Mouse (Mus musculus): ENCODE data around the gene Ntrk2.

The Ntrk2 gene

DNA sequence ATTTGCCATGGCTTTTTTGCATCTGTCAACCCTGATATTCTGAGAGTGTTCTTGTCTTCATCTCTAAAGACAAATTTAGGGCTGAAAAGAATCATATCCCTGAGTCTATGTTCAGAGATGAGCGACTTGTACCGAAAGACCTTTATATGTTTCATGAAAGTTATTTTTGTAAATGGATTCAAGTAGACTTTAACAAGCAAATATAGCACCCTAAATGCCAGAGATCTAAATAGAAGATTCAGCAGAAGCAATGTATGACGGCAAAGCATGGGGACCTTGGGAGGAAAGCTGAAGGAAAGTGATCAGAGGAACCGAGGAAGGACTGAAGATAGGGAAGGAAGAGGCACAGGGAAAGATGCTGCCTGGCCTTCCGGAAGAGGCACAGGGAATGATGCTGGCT, 303.7 kb downstream of the Ntrk2 start:
- no peaks in the 10 kb centered on the region for H3K36me3 ChIP-seq (ENCODE audit: insufficient read depth, low read length)
- no peak for TF ChIP-seq NANOG (IDR thresholded peaks at IDR 0.05; ENCODE audit: borderline replicate concordance, low read length)
- TF ChIP-seq POU5F1 (IDR thresholded peaks at IDR 0.05; ENCODE audit: borderline replicate concordance, low read length): no peak
- no peak for TF ChIP-seq CTCF (conservative IDR thresholded peaks at IDR 0.05; ENCODE audit: low read length)
- H3K4me1 ChIP-seq (replicated peaks; ENCODE audit: low read depth, low read length): peaks cover 3% of the 10 kb centered on the region
- H3K4me3 ChIP-seq (replicated peaks; ENCODE audit: low read length): no peak overlapping the region
- peaks cover 14% of the 10 kb centered on the region for H3K9me3 ChIP-seq (ENCODE audit: low read length)
- H3K27me3 ChIP-seq (ENCODE audit: insufficient read depth, low read length): no peaks in the 10 kb centered on the region

DNA sequence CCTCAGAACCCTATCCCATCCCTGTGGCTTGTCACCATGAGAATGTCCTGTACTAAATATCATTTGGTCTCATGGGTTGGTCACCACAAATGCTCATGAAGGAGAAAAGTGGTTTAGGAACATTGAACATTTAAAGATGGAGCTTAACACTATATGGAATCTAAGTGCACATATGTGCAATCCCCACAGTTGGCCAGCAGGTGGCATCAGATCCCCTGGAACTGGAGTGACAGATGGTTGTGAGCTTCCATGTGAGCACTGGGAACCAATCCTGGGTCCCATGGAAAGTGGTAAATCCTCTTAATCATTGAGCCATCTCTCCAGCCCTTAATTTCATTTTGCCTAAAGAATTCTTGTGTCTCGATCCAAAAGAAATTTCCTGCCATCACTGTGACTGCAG, 308.3 kb downstream of the Ntrk2 start:
- peaks cover 34% of the 10 kb centered on the region for H3K9me3 ChIP-seq (ENCODE audit: low read length)

DNA sequence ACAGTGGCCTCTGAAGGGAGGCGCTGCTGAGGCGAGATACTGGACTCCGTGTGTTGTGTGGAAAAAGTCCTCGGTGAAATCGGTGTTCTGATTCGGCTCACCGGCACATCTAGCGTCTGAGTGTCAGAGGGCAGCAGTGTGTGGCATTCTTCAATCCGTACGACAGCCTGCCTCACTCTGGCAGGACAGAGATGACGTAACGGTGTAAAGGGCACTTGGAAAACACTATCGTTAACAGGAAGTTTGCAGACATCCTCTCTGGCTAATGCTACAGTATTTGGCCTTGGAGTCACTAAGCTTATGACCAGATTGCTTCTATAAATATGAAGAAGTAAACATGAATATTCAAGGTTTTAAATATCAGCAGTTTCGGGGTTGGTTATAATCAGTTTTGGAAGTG, 309.2 kb downstream of the Ntrk2 start:
- no peak overlapping the region for H3K4me3 ChIP-seq (replicated peaks; ENCODE audit: low read length)
- H3K36me3 ChIP-seq (ENCODE audit: insufficient read depth, low read length): no peaks in the 10 kb centered on the region
- H3K4me1 ChIP-seq (replicated peaks; ENCODE audit: low read depth, low read length): peaks cover 3% of the 10 kb centered on the region; the same call in 1 of the 2 replicates
- TF ChIP-seq POU5F1 (IDR thresholded peaks at IDR 0.05; ENCODE audit: borderline replicate concordance, low read length): no peak
- no peak for TF ChIP-seq CTCF (conservative IDR thresholded peaks at IDR 0.05; ENCODE audit: low read length)
- TF ChIP-seq NANOG (IDR thresholded peaks at IDR 0.05; ENCODE audit: borderline replicate concordance, low read length): no peak
- H3K9me3 ChIP-seq (ENCODE audit: low read length): peaks cover 43% of the 10 kb centered on the region
- H3K27me3 ChIP-seq (ENCODE audit: insufficient read depth, low read length): no peaks in the 10 kb centered on the region

More for the DNA sequence above, 308.3 kb downstream of the Ntrk2 start:
- Histone ChIP-seq H3K27me3 (ENCODE audit: insufficient read depth, low read length) (no peaks in the 10 kb centered on the region), H3K4me3 (replicated peaks; ENCODE audit: low read length) (no peak overlapping the region), H3K4me1 (replicated peaks; ENCODE audit: low read depth, low read length) (peaks cover 3% of the 10 kb centered on the region; the same call in 1 of the 2 replicates), H3K36me3 (ENCODE audit: insufficient read depth, low read length) (no peaks in the 10 kb centered on the region)
- no peak for TF ChIP-seq NANOG (IDR thresholded peaks at IDR 0.05; ENCODE audit: borderline replicate concordance, low read length)
- no peak for TF ChIP-seq POU5F1 (IDR thresholded peaks at IDR 0.05; ENCODE audit: borderline replicate concordance, low read length)
- peak; percentile 42 for TF ChIP-seq CTCF (conservative IDR thresholded peaks at IDR 0.05; ENCODE audit: low read length)

DNA sequence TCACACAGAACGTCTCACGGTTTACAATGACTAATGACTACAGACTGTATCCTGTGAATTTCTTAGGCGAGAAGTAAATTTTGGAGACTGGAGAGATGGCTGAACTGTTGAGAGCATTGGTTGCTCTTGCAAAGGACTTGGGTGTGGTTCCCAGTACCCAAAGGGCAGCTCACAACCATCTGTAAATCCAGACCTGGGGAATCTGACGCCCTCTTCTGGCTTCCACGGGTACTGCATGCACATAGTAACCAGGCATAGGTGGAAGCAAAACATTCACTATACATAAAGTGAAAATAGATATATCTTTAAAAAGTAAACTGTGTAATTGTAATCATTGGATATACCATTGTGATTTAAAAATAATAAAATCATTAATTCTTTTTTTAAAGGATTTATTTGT, 310.9 kb downstream of the Ntrk2 start:
- no peaks in the 10 kb centered on the region for H3K27me3 ChIP-seq (ENCODE audit: insufficient read depth, low read length)
- peak; percentile 47 for TF ChIP-seq CTCF (conservative IDR thresholded peaks at IDR 0.05; ENCODE audit: low read length)
- no peak for TF ChIP-seq NANOG (IDR thresholded peaks at IDR 0.05; ENCODE audit: borderline replicate concordance, low read length)
- no peak for TF ChIP-seq POU5F1 (IDR thresholded peaks at IDR 0.05; ENCODE audit: borderline replicate concordance, low read length)
- H3K36me3 ChIP-seq (ENCODE audit: insufficient read depth, low read length): no peaks in the 10 kb centered on the region
- no peaks in the 10 kb centered on the region for H3K4me1 ChIP-seq (replicated peaks; ENCODE audit: low read depth, low read length)
- no peak overlapping the region for H3K4me3 ChIP-seq (replicated peaks; ENCODE audit: low read length)
- peaks cover 57% of the 10 kb centered on the region for H3K9me3 ChIP-seq (ENCODE audit: low read length)

DNA sequence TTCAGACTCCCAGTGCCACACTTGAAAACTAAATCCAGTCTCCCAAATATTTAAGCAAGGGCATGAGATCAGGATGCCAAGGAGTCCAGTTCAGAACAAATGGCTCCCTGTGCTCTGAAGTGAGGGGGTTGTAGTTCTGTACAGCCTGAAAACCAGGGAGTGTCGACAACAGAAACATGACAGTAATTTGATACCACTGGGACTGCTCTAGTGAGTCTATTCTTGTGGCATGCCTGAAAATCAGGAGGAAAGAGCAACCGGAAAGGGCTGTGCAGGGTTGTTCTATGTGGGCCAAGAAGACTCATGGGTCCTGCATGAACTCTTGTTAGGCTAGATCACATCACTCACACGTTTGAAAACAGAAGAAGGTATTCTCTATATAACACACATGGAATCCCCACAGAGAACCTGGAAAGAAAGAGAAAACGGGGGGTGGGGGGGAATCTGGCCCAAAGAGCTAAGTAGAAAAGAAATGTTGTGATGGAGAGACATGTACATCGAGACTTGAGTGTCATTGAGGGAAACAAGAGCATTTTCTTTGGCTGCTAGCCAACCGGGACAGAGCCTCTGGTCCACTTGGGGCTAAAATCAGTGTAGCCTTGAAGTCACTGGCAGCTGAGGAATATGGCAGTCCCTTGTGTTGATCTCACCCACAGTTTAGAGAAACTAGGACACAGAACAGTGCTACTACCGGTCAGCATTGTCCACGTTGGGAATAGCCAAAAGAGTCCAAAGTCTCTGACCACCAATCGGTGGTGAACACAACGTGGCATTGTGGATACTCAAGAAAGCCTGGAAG, 313.4 kb downstream of the Ntrk2 start:
- H3K4me3 ChIP-seq (replicated peaks; ENCODE audit: low read length): no peak overlapping the region
- H3K9me3 ChIP-seq (ENCODE audit: low read length): peaks cover 60% of the 10 kb centered on the region
- H3K27me3 ChIP-seq (ENCODE audit: insufficient read depth, low read length): no peaks in the 10 kb centered on the region

DNA sequence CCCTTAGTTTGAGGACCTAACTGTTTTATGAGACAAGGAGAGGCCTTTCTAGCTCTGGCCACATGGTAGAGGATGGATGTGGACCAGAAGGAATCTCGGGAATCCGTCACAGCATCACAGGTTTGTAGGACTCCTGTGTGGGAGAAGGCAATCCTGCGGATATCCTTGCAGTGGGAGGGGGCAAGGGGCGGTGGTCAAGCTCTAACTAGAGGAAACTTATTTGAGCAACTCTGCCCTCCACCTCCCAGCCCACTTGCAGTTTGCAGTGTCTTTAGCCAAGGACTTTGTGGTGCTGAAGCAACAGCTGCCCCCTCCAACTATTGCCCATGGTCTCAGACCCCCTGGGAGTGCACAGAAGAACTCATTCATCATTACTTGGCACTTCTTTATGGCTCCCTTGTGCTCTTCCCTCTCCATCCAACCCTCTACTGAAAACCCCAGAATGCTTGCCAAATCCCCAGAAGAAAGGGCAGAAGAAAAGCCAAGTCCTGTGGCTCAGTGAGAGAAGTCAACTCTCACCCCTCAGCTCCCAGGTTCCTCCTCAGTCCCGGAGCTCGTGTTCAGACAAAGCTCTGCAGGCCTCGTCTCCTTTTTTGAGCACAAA, 336.9 kb downstream of the Ntrk2 start:
- Histone ChIP-seq H3K9me3 (ENCODE audit: low read length) (no peaks in the 10 kb centered on the region), H3K4me1 (replicated peaks; ENCODE audit: low read depth, low read length) (peaks cover 6% of the 10 kb centered on the region; the same call in 1 of the 2 replicates), H3K36me3 (ENCODE audit: insufficient read depth, low read length) (no peaks in the 10 kb centered on the region), H3K4me3 (replicated peaks; ENCODE audit: low read length) (no peak overlapping the region), H3K27me3 (ENCODE audit: insufficient read depth, low read length) (0 out of 2 replicates have a peak, but pooled peaks cover 7% of the 10 kb centered on the region)
- TF ChIP-seq POU5F1 (IDR thresholded peaks at IDR 0.05; ENCODE audit: borderline replicate concordance, low read length) (no peak), NANOG (IDR thresholded peaks at IDR 0.05; ENCODE audit: borderline replicate concordance, low read length) (no peak)

More for the DNA sequence above, 313.4 kb downstream of the Ntrk2 start:
- no peaks in the 10 kb centered on the region for H3K36me3 ChIP-seq (ENCODE audit: insufficient read depth, low read length)
- H3K4me1 ChIP-seq (replicated peaks; ENCODE audit: low read depth, low read length): no peaks in the 10 kb centered on the region
- TF ChIP-seq NANOG (IDR thresholded peaks at IDR 0.05; ENCODE audit: borderline replicate concordance, low read length) (no peak), CTCF (conservative IDR thresholded peaks at IDR 0.05; ENCODE audit: low read length) (no peak), POU5F1 (IDR thresholded peaks at IDR 0.05; ENCODE audit: borderline replicate concordance, low read length) (no peak)

DNA sequence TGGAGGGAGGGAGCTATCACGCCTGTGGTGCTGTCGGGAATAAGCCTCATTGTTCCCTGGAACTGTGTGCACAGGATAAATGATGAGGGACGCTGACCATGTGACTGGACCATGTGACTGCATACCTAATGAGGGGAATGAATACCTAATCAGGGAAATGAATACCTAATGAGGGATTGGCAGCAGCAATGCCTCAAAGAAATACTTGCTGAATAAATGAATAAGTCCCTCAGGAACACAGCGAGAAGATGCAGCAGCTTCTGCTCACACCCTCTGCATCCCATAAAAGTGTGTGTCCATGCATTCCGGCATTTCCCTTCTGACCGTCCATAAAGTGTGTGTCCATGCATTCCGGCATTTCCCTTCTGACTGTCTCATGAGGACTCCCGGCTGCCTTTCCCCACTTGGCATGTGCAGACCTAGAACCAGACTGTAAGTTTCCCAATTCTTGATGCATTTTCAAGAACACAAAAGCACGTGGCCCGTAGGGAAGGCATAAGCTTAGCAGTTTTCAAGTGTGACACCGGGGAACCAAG, 338.0 kb downstream of the Ntrk2 start:
- H3K36me3 ChIP-seq (ENCODE audit: insufficient read depth, low read length): no peaks in the 10 kb centered on the region

More for the DNA sequence above, 338.0 kb downstream of the Ntrk2 start:
- Histone ChIP-seq H3K9me3 (ENCODE audit: low read length) (no peaks in the 10 kb centered on the region), H3K4me3 (replicated peaks; ENCODE audit: low read length) (no peak overlapping the region), H3K27me3 (ENCODE audit: insufficient read depth, low read length) (0 out of 2 replicates have a peak, but pooled peaks cover 7% of the 10 kb centered on the region), H3K4me1 (replicated peaks; ENCODE audit: low read depth, low read length) (peaks cover 6% of the 10 kb centered on the region; the same call in 1 of the 2 replicates)
- TF ChIP-seq NANOG (IDR thresholded peaks at IDR 0.05; ENCODE audit: borderline replicate concordance, low read length) (no peak), CTCF (conservative IDR thresholded peaks at IDR 0.05; ENCODE audit: low read length) (no peak), POU5F1 (IDR thresholded peaks at IDR 0.05; ENCODE audit: borderline replicate concordance, low read length) (no peak)

All from E14TG2a.4 (cell line).